Mouse (Mus musculus): ENCODE measurements around the gene Aasdh.
A peak's percentile ranks its signal among the peaks of the same experiment; 100 is the strongest.

Gene Aasdh

GRCm38 (mm10) chr5:76905405-76906154, at the start of gene Aasdh:
Gene Aasdh, minus strand, starts transcription at chr5:76905514.
- DNase-seq (ENCODE audit: low spot score in 2 of 2) = peak; percentile 98

- DNase-seq (ENCODE audit: low spot score in 2 of 2) = no peak
Observed at GRCm38 (mm10) chr5:76954271-76954900, 49.1 kb upstream of the Aasdh start.

GRCm38 (mm10) chr5:76953794-76954193, 48.5 kb upstream of the Aasdh start:
- no peak for DNase-seq (ENCODE audit: low spot score in 2 of 2)

GRCm38 (mm10) chr5:76952112-76953040, 47.1 kb upstream of the Aasdh start:
- no peak for DNase-seq (ENCODE audit: low spot score in 2 of 2)

- DNase-seq (ENCODE audit: low spot score in 2 of 2) = peak; percentile 92 to 96
Observed at GRCm38 (mm10) chr5:76951106-76952027, 46.1 kb upstream of the Aasdh start, which contains the start of the genes Paics and Ppat. Gene Paics, plus strand, starts transcription at chr5:76951307. Gene Ppat, minus strand, starts transcription at chr5:76951578.

GRCm38 (mm10) chr5:76950343-76951105, 45.2 kb upstream of the Aasdh start:
- DNase-seq (ENCODE audit: low spot score in 2 of 2) = no peak

GRCm38 (mm10) chr5:76947758-76948157, 42.4 kb upstream of the Aasdh start:
- DNase-seq (ENCODE audit: low spot score in 2 of 2) = no peak

- no peak for DNase-seq (ENCODE audit: low spot score in 2 of 2)
Observed at GRCm38 (mm10) chr5:76947142-76947541, 41.8 kb upstream of the Aasdh start.

- DNase-seq (ENCODE audit: low spot score in 2 of 2) = no peak
Observed at GRCm38 (mm10) chr5:76945678-76946033, 40.3 kb upstream of the Aasdh start.

- no peak for DNase-seq (ENCODE audit: low spot score in 2 of 2)
Observed at GRCm38 (mm10) chr5:76944965-76945677, 39.8 kb upstream of the Aasdh start.

GRCm38 (mm10) chr5:76942505-76942904, 37.2 kb upstream of the Aasdh start:
- no peak for DNase-seq (ENCODE audit: low spot score in 2 of 2)

- DNase-seq (ENCODE audit: low spot score in 2 of 2) = no peak
Observed at GRCm38 (mm10) chr5:76941975-76942374, 36.7 kb upstream of the Aasdh start.

GRCm38 (mm10) chr5:76939717-76940116, 34.4 kb upstream of the Aasdh start:
- no peak for DNase-seq (ENCODE audit: low spot score in 2 of 2)

GRCm38 (mm10) chr5:76929180-76929877, 24.0 kb upstream of the Aasdh start:
- no peak for DNase-seq (ENCODE audit: low spot score in 2 of 2)

GRCm38 (mm10) chr5:76928124-76928832, 23.0 kb upstream of the Aasdh start:
- no peak for DNase-seq (ENCODE audit: low spot score in 2 of 2)

GRCm38 (mm10) chr5:76924296-76924695, 19.0 kb upstream of the Aasdh start:
- DNase-seq (ENCODE audit: low spot score in 2 of 2) = no peak

GRCm38 (mm10) chr5:76923428-76923827, 18.1 kb upstream of the Aasdh start:
- peak; percentile 45 to 75 for DNase-seq (ENCODE audit: low spot score in 2 of 2)

- DNase-seq (ENCODE audit: low spot score in 2 of 2) = no peak
Observed at GRCm38 (mm10) chr5:76922833-76923232, 17.5 kb upstream of the Aasdh start.

All from cerebellum, postnatal 4 days (tissue).